Mouse (Mus musculus) cerebellum, adult 9-11 months (tissue): ENCODE data around the gene Amz1.

Experiments used
- DNase-seq: peaks from one replicate; pipeline ENCODE4 v3.0.0; 2022

Gene Amz1

GRCm38 (mm10) chr5:140806939-140807338 is 83.0 kb downstream of the Amz1 start:
- no peak for DNase-seq
